Mouse (Mus musculus) kidney, postnatal 4 days (tissue): ENCODE measurements around the gene Pfdn2.
A peak's percentile ranks its signal among the peaks of the same experiment; 100 is the strongest.

ENCODE experiments used
- DNase-seq, 2 experiments: peaks; one replicate each; pipeline ENCODE4 v3.0.0; 2021; ENCODE audit warnings: mixed read lengths in 2 of 2

Gene Pfdn2

GRCm38 (mm10) chr1:171356814-171357213, 11.3 kb downstream of the Pfdn2 start:
- no peak for DNase-seq

- peak in 1 of 2 experiments; percentile 49 for DNase-seq
Observed at GRCm38 (mm10) chr1:171358421-171358820, 13.0 kb downstream of the Pfdn2 start.

- DNase-seq, result peak; percentile 42 to 60
Observed at GRCm38 (mm10) chr1:171360253-171360652, 14.8 kb downstream of the Pfdn2 start.

GRCm38 (mm10) chr1:171360656-171361055, 15.2 kb downstream of the Pfdn2 start, which contains the start of gene Klhdc9:
Klhdc9 (minus strand) TSS chr1:171360798.
- DNase-seq, result peak; percentile 96

- peak; percentile 76 to 85 for DNase-seq
Observed at GRCm38 (mm10) chr1:171361106-171362103, 15.9 kb downstream of the Pfdn2 start.

GRCm38 (mm10) chr1:171365934-171366333, 20.5 kb downstream of the Pfdn2 start:
- DNase-seq, result no peak

- DNase-seq, result peak; percentile 55 to 73
Observed at GRCm38 (mm10) chr1:171369845-171370556, 24.5 kb downstream of the Pfdn2 start, which contains the start of gene Nectin4. Nectin4 (plus strand) TSS chr1:171370099.

GRCm38 (mm10) chr1:171372880-171373279, 27.4 kb downstream of the Pfdn2 start:
- DNase-seq, result no peak

GRCm38 (mm10) chr1:171373946-171374345, 28.5 kb downstream of the Pfdn2 start:
- no peak for DNase-seq

- DNase-seq, result no peak
Observed at GRCm38 (mm10) chr1:171375646-171376097, 30.2 kb downstream of the Pfdn2 start.

GRCm38 (mm10) chr1:171378298-171378697, 32.8 kb downstream of the Pfdn2 start:
- no peak for DNase-seq

- DNase-seq, result peak; percentile 87 to 90
Observed at GRCm38 (mm10) chr1:171379935-171380599, 34.6 kb downstream of the Pfdn2 start.

- DNase-seq, result no peak
Observed at GRCm38 (mm10) chr1:171382096-171382620, 36.7 kb downstream of the Pfdn2 start.

- peak in 1 of 2 experiments; percentile 25 for DNase-seq
Observed at GRCm38 (mm10) chr1:171384361-171384760, 38.9 kb downstream of the Pfdn2 start.

- no peak for DNase-seq
Observed at GRCm38 (mm10) chr1:171385171-171385570, 39.7 kb downstream of the Pfdn2 start.

GRCm38 (mm10) chr1:171387099-171387498, 41.6 kb downstream of the Pfdn2 start:
- DNase-seq, result peak; percentile 64 to 77

- DNase-seq, result peak in 1 of 2 experiments; percentile 23
Observed at GRCm38 (mm10) chr1:171388376-171389102, 43.1 kb downstream of the Pfdn2 start, which contains the start of gene Arhgap30. Arhgap30 (plus strand) TSS chr1:171388954.

- no peak for DNase-seq
Observed at GRCm38 (mm10) chr1:171390101-171390500, 44.6 kb downstream of the Pfdn2 start.

GRCm38 (mm10) chr1:171401821-171402220, 56.4 kb downstream of the Pfdn2 start:
- DNase-seq, result no peak

GRCm38 (mm10) chr1:171402991-171403390, 57.5 kb downstream of the Pfdn2 start:
- DNase-seq, result no peak

- no peak for DNase-seq
Observed at GRCm38 (mm10) chr1:171407263-171407662, 61.8 kb downstream of the Pfdn2 start.
